Mouse (Mus musculus): ENCODE measurements around the gene Pla2g7. TPM values are rescaled to one million over a fixed set of nuclear protein-coding genes. Genes with fewer than 3 reads are reported as not detected.

The Pla2g7 gene
- polyA plus RNA-seq, 1 experiment from 2014 or later = 51.2 TPM

GRCm38 (mm10) chr17:43543539-43543938, 24.4 kb upstream of the Pla2g7 start, which contains the start of gene Ankrd66:
Ankrd66 (minus strand) TSS chr17:43543639.
- no peak for ATAC-seq
- Histone ChIP-seq H3K9ac (ENCODE audit: low read depth, low read length) (no peak within 1 kb of the TSS), H3K27ac (ENCODE audit: low read length) (no peak within 1 kb of the TSS), H3K27me3 (ENCODE audit: control insufficient read depth, insufficient read depth, low read depth, low read length) (no peaks in the 10 kb centered on the region; the same call in 1 of the 2 replicates), H3K36me3 (ENCODE audit: control insufficient read depth, insufficient read depth, low read length) (no peaks in the 10 kb centered on the region), H3K4me1 (ENCODE audit: control insufficient read depth, insufficient read depth, low read length) (no peaks in the 10 kb centered on the region), H3K4me2 (ENCODE audit: low read length) (no peak within 1 kb of the TSS), H3K9me3 (replicated peaks; ENCODE audit: control insufficient read depth, low read length, poor library complexity, severe bottlenecking) (no peaks in the 10 kb centered on the region), H3K4me3 (ENCODE audit: low read depth, low read length) (no peak within 1 kb of the TSS)
- 70% methylated on average over 1 of the region's 1 CpGs for WGBS

- no peak overlapping the region for H3K4me2 ChIP-seq (ENCODE audit: low read length)
- ATAC-seq = no peak
- 94% methylated on average over 4 of the region's 4 CpGs for WGBS
- no peaks in the 10 kb centered on the region for H3K36me3 ChIP-seq (ENCODE audit: control insufficient read depth, insufficient read depth, low read length)
- no peak overlapping the region for H3K4me3 ChIP-seq (ENCODE audit: low read depth, low read length)
- no peak overlapping the region for H3K27ac ChIP-seq (ENCODE audit: low read length)
- H3K27me3 ChIP-seq (ENCODE audit: control insufficient read depth, insufficient read depth, low read depth, low read length) = no peaks in the 10 kb centered on the region; the same call in 1 of the 2 replicates
- H3K4me1 ChIP-seq (ENCODE audit: control insufficient read depth, insufficient read depth, low read length) = no peaks in the 10 kb centered on the region
- no peak overlapping the region for H3K9ac ChIP-seq (ENCODE audit: low read depth, low read length)
- H3K9me3 ChIP-seq (replicated peaks; ENCODE audit: control insufficient read depth, low read length, poor library complexity, severe bottlenecking) = no peaks in the 10 kb centered on the region
Measured at GRCm38 (mm10) chr17:43544040-43544439, 23.9 kb upstream of the Pla2g7 start.

GRCm38 (mm10) chr17:43551122-43551630, 16.7 kb upstream of the Pla2g7 start:
- Histone ChIP-seq H3K9ac (ENCODE audit: low read depth, low read length) (no peak overlapping the region), H3K27me3 (ENCODE audit: control insufficient read depth, insufficient read depth, low read depth, low read length) (no peaks in the 10 kb centered on the region), H3K4me1 (ENCODE audit: control insufficient read depth, insufficient read depth, low read length) (no peaks in the 10 kb centered on the region), H3K9me3 (replicated peaks; ENCODE audit: control insufficient read depth, low read length, poor library complexity, severe bottlenecking) (no peaks in the 10 kb centered on the region), H3K36me3 (ENCODE audit: control insufficient read depth, insufficient read depth, low read length) (no peaks in the 10 kb centered on the region), H3K4me2 (ENCODE audit: low read length) (no peak overlapping the region), H3K4me3 (ENCODE audit: low read depth, low read length) (no peak overlapping the region), H3K27ac (ENCODE audit: low read length) (no peak overlapping the region)
- WGBS = 14% methylated on average over 3 of the region's 3 CpGs
- ATAC-seq = no peak

GRCm38 (mm10) chr17:43554516-43555403, 13.1 kb upstream of the Pla2g7 start:
- no peak for ATAC-seq
- H3K36me3 ChIP-seq (ENCODE audit: control insufficient read depth, insufficient read depth, low read length) = no peaks in the 10 kb centered on the region
- H3K4me1 ChIP-seq (ENCODE audit: control insufficient read depth, insufficient read depth, low read length) = no peaks in the 10 kb centered on the region
- no peak overlapping the region for H3K4me2 ChIP-seq (ENCODE audit: low read length)
- no peak overlapping the region for H3K27ac ChIP-seq (ENCODE audit: low read length)
- no peak overlapping the region for H3K4me3 ChIP-seq (ENCODE audit: low read depth, low read length)
- no peak overlapping the region for H3K9ac ChIP-seq (ENCODE audit: low read depth, low read length)
- H3K27me3 ChIP-seq (ENCODE audit: control insufficient read depth, insufficient read depth, low read depth, low read length) = no peaks in the 10 kb centered on the region
- no peaks in the 10 kb centered on the region for H3K9me3 ChIP-seq (replicated peaks; ENCODE audit: control insufficient read depth, low read length, poor library complexity, severe bottlenecking)
- 84% methylated on average over 12 of the region's 12 CpGs for WGBS

- WGBS = 76% methylated on average over 4 of the region's 4 CpGs
- Histone ChIP-seq H3K9me3 (replicated peaks; ENCODE audit: control insufficient read depth, low read length, poor library complexity, severe bottlenecking) (no peaks in the 10 kb centered on the region), H3K27ac (ENCODE audit: low read length) (no peak overlapping the region), H3K4me1 (ENCODE audit: control insufficient read depth, insufficient read depth, low read length) (no peaks in the 10 kb centered on the region), H3K4me3 (ENCODE audit: low read depth, low read length) (no peak overlapping the region), H3K9ac (ENCODE audit: low read depth, low read length) (no peak overlapping the region), H3K4me2 (ENCODE audit: low read length) (no peak overlapping the region), H3K36me3 (ENCODE audit: control insufficient read depth, insufficient read depth, low read length) (no peaks in the 10 kb centered on the region), H3K27me3 (ENCODE audit: control insufficient read depth, insufficient read depth, low read depth, low read length) (no peaks in the 10 kb centered on the region)
- no peak for ATAC-seq
Measured at GRCm38 (mm10) chr17:43557104-43557503, 10.8 kb upstream of the Pla2g7 start.

- Histone ChIP-seq H3K27ac (ENCODE audit: low read length) (no peak overlapping the region), H3K4me1 (ENCODE audit: control insufficient read depth, insufficient read depth, low read length) (no peaks in the 10 kb centered on the region), H3K36me3 (ENCODE audit: control insufficient read depth, insufficient read depth, low read length) (no peaks in the 10 kb centered on the region), H3K4me3 (ENCODE audit: low read depth, low read length) (no peak overlapping the region), H3K9ac (ENCODE audit: low read depth, low read length) (no peak overlapping the region), H3K9me3 (replicated peaks; ENCODE audit: control insufficient read depth, low read length, poor library complexity, severe bottlenecking) (no peaks in the 10 kb centered on the region), H3K27me3 (ENCODE audit: control insufficient read depth, insufficient read depth, low read depth, low read length) (no peaks in the 10 kb centered on the region), H3K4me2 (ENCODE audit: low read length) (no peak overlapping the region)
- 29% methylated on average over 6 of the region's 6 CpGs for WGBS
- ATAC-seq = peak; percentile 90
Measured at GRCm38 (mm10) chr17:43557541-43558090, 10.3 kb upstream of the Pla2g7 start.

GRCm38 (mm10) chr17:43558678-43559077, 9.2 kb upstream of the Pla2g7 start:
- Histone ChIP-seq H3K4me2 (ENCODE audit: low read length) (no peak overlapping the region), H3K27ac (ENCODE audit: low read length) (no peak overlapping the region), H3K9ac (ENCODE audit: low read depth, low read length) (no peak overlapping the region), H3K27me3 (ENCODE audit: control insufficient read depth, insufficient read depth, low read depth, low read length) (no peaks in the 10 kb centered on the region), H3K4me3 (ENCODE audit: low read depth, low read length) (no peak overlapping the region), H3K36me3 (ENCODE audit: control insufficient read depth, insufficient read depth, low read length) (no peaks in the 10 kb centered on the region), H3K4me1 (ENCODE audit: control insufficient read depth, insufficient read depth, low read length) (no peaks in the 10 kb centered on the region), H3K9me3 (replicated peaks; ENCODE audit: control insufficient read depth, low read length, poor library complexity, severe bottlenecking) (no peaks in the 10 kb centered on the region)
- ATAC-seq = no peak
- WGBS = 93% methylated on average over 3 of the region's 3 CpGs

- Histone ChIP-seq H3K27me3 (ENCODE audit: control insufficient read depth, insufficient read depth, low read depth, low read length) (no peaks in the 10 kb centered on the region), H3K4me3 (ENCODE audit: low read depth, low read length) (no peak overlapping the region), H3K9ac (ENCODE audit: low read depth, low read length) (no peak overlapping the region), H3K4me2 (ENCODE audit: low read length) (no peak overlapping the region), H3K9me3 (replicated peaks; ENCODE audit: control insufficient read depth, low read length, poor library complexity, severe bottlenecking) (no peaks in the 10 kb centered on the region), H3K36me3 (ENCODE audit: control insufficient read depth, insufficient read depth, low read length) (no peaks in the 10 kb centered on the region), H3K27ac (ENCODE audit: low read length) (no peak overlapping the region), H3K4me1 (ENCODE audit: control insufficient read depth, insufficient read depth, low read length) (peaks cover 3% of the 10 kb centered on the region)
- no peak for ATAC-seq
- WGBS = 93% methylated on average over 7 of the region's 7 CpGs
Measured at GRCm38 (mm10) chr17:43563192-43563987, 4.5 kb upstream of the Pla2g7 start.
